Mouse (Mus musculus) hindbrain, embryonic 16.5 days (tissue): ENCODE data around the gene Maml2. TPM values are rescaled to one million over a fixed set of nuclear protein-coding genes. Genes with fewer than 3 reads are reported as not detected.

Experiments used
- ATAC-seq: fragments of 200-750 bp; cut with Nextera tagmentation; 2 replicates; pipeline ENCODE4 v1.8.0; 2017; ENCODE audit warnings: moderate TSS enrichment, moderate library complexity
- H3K27ac ChIP-seq: fragments of 300-500 bp; sonication (generic); 2 replicates; pipeline ENCODE4 v1.5.1; 2014; ENCODE audit warnings: low read depth, mild to moderate bottlenecking, control low read depth, low read length, moderate library complexity
- H3K27me3 ChIP-seq: fragments of 300-500 bp; sonication (generic); replicated peaks from 2 replicates; pipeline ENCODE4 v1.6.1; 2014; ENCODE audit warnings: low read length; ENCODE audit not compliant: control insufficient read depth, insufficient read depth
- H3K36me3 ChIP-seq: fragments of 300-500 bp; sonication (generic); 2 replicates; pipeline ENCODE4 v1.6.1; 2014; ENCODE audit warnings: mild to moderate bottlenecking, low read length, moderate library complexity, mixed read lengths; ENCODE audit not compliant: control insufficient read depth, insufficient read depth
- H3K4me1 ChIP-seq: fragments of 300-500 bp; sonication (generic); 2 replicates; pipeline ENCODE4 v1.6.1; 2014; ENCODE audit warnings: low read depth, low read length; ENCODE audit not compliant: control insufficient read depth, insufficient read depth
- H3K4me2 ChIP-seq: fragments of 300-500 bp; sonication (generic); 2 replicates; pipeline ENCODE4 v1.6.1; 2014; ENCODE audit warnings: mild to moderate bottlenecking, low read length, control low read depth, moderate library complexity
- H3K4me3 ChIP-seq: fragments of 300-500 bp; sonication (generic); 2 replicates; pipeline ENCODE4 v1.5.1; 2014; ENCODE audit warnings: mild to moderate bottlenecking, low read length, control low read depth, moderate library complexity
- H3K9ac ChIP-seq: fragments of 300-500 bp; sonication (generic); 2 replicates; pipeline ENCODE4 v1.6.1; 2014; ENCODE audit warnings: low read depth, mild to moderate bottlenecking, control low read depth, low read length, moderate library complexity
- H3K9me3 ChIP-seq: fragments of 300-500 bp; sonication (generic); 2 replicates; pipeline ENCODE4 v1.6.1; 2014; ENCODE audit warnings: mild to moderate bottlenecking, low read length, moderate library complexity; ENCODE audit not compliant: control insufficient read depth
- WGBS: fragments of 180-500 bp; shearing (Covaris S2); extraction: QIAGEN DNeasy Blood & Tissue Kit; methylation state at CpG from one replicate; pipeline ENCODE4 v1.1.7; 2014; 5-methylcytosine and 5-hydroxymethylcytosine counted together
- polyA plus RNA-seq: library from polyadenylated mRNA; unstranded; fragments of >200 nt; fragmentation: Nextera tagmentation; extraction: Ambion mirVana; gene quantifications from 2 replicates; pipeline ENCODE4 v1.2.1, GENCODE M21; 2015

Gene Maml2
- polyA plus RNA-seq, 1 experiment from 2014 or later, result 10.8 TPM

DNA sequence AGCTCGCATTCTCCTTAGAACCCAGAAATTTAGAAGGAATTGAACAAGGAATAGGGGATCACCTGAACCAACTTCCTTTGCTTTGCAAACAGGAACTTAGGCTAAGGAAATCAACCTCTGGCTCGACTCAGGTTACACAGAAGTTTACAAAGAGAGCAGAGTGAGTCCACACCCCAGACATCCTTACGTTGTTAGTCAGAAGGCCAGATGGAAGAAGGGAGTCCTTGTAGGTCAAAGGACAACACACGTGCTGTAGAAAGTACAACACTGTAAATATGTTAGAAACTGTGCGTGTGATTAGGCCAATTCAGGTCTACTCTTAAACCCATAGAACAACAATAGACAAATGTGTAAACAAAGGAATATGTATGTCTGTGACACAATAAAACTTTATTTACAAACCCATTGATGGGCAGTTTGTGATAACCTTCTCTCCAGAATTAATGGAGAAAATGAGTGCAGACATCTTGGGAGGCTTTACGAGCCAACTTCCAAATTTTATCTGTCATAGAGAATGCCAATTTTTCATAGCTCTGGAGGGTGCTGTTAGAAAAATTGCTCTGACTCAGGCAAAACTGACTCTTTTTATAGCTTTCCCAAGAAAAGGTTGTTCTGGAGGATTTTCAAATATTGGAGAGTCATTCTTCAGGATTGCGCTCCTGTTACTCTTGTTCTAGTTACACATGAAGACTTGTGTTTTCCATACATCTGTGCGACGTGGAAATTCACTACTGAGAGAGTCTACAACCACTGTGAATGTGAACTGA, 194.3 kb downstream of the Maml2 start:
- no peak overlapping the region for H3K4me3 ChIP-seq
- ATAC-seq, result no peak
- H3K4me1 ChIP-seq, result no peaks in the 10 kb centered on the region; the same call in 1 of the 2 replicates

GRCm38 (mm10) chr9:13492807-13493206, 195.1 kb downstream of the Maml2 start:
- no peak overlapping the region for H3K9ac ChIP-seq
- no peaks in the 10 kb centered on the region; the same call in 1 of the 2 replicates for H3K4me1 ChIP-seq
- 76% methylated on average over 2 of the region's 2 CpGs for WGBS
- H3K27me3 ChIP-seq, result no peaks in the 10 kb centered on the region
- H3K36me3 ChIP-seq, result no peaks in the 10 kb centered on the region
- no peaks in the 10 kb centered on the region for H3K9me3 ChIP-seq
- no peak overlapping the region for H3K4me3 ChIP-seq
- ATAC-seq, result no peak
- H3K4me2 ChIP-seq, result no peak overlapping the region
- H3K27ac ChIP-seq, result no peak overlapping the region

More for the DNA sequence above, 194.3 kb downstream of the Maml2 start:
- Histone ChIP-seq H3K27me3 (no peaks in the 10 kb centered on the region), H3K36me3 (no peaks in the 10 kb centered on the region), H3K27ac (no peak overlapping the region), H3K4me2 (no peak overlapping the region), H3K9ac (no peak overlapping the region), H3K9me3 (no peaks in the 10 kb centered on the region)
- WGBS, result 83% methylated on average over 9 of the region's 9 CpGs

GRCm38 (mm10) chr9:13493746-13494145, 196.0 kb downstream of the Maml2 start:
- no peak overlapping the region for H3K27ac ChIP-seq
- no peak overlapping the region for H3K4me3 ChIP-seq
- H3K4me1 ChIP-seq, result peaks cover under 1% of the 10 kb centered on the region
- no peaks in the 10 kb centered on the region for H3K9me3 ChIP-seq
- 98% methylated on average over 2 of the region's 2 CpGs for WGBS
- no peak overlapping the region for H3K9ac ChIP-seq
- ATAC-seq, result no peak
- H3K36me3 ChIP-seq, result no peaks in the 10 kb centered on the region
- no peak overlapping the region for H3K4me2 ChIP-seq
- H3K27me3 ChIP-seq, result no peaks in the 10 kb centered on the region

DNA sequence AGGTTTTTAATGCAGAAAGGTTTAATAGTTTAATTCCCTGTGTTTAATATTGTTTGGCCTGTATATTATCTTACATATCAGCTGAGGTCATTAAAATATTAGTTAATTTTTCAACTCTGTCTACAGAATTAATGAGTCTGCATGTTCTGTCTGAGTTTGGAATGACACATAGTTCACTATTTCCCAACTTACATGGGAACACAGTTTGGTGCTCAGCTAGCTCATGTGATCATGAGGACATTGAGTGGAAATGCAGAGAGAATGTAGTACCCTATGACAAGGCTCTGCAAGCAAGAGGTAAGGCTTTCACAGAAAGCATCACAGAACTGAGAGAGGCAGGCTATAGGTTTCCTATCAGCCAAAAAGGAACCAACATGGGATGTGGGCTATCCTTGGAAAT, 197.8 kb downstream of the Maml2 start:
- no peak overlapping the region for H3K27ac ChIP-seq
- H3K4me1 ChIP-seq, result peaks cover 3% of the 10 kb centered on the region
- H3K9ac ChIP-seq, result no peak overlapping the region
- ATAC-seq, result no peak
- H3K4me2 ChIP-seq, result no peak overlapping the region
- H3K36me3 ChIP-seq, result no peaks in the 10 kb centered on the region
- H3K4me3 ChIP-seq, result no peak overlapping the region
- H3K9me3 ChIP-seq, result no peaks in the 10 kb centered on the region
- no peaks in the 10 kb centered on the region for H3K27me3 ChIP-seq

- Histone ChIP-seq H3K27ac (no peak overlapping the region), H3K4me3 (no peak overlapping the region), H3K36me3 (no peaks in the 10 kb centered on the region), H3K9me3 (no peaks in the 10 kb centered on the region), H3K4me1 (peaks cover 3% of the 10 kb centered on the region), H3K4me2 (no peak overlapping the region), H3K27me3 (no peaks in the 10 kb centered on the region), H3K9ac (no peak overlapping the region)
- no peak for ATAC-seq
- WGBS, result 66% methylated on average over 3 of the region's 3 CpGs
Observed at GRCm38 (mm10) chr9:13497016-13497415, 199.3 kb downstream of the Maml2 start.

DNA sequence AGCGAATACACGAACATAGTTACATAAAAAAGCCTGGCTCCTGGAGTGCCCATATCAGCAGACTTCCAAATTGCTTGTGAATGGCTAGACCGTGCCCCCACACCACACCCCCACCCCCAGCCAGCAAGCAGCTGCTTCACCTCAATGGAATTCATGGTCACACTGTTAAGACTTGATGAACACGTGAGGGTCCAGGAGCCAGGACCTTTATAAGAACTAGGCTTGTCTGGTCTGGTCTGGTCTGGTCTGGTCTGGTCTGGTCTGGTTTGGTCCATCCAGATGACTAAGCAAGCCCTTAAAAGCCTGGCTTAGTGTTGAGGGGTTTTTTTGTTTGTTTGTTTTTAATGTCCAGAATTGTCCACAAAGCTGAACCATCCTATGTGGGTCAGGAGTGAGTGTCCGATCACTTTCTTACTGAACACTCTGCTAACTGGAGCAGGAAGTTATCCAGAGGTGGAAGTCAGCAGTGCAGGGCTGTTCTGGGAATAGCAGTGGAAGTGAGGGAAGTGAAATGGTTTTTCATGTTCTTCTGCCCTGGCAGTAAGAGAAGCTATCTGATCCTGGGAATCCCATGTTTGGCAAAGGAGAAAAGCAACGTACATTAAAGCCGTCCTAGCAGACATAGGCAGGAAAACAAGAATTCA, 200.1 kb downstream of the Maml2 start:
- H3K27me3 ChIP-seq, result no peaks in the 10 kb centered on the region
- peaks cover 3% of the 10 kb centered on the region for H3K4me1 ChIP-seq
- no peaks in the 10 kb centered on the region for H3K36me3 ChIP-seq
- ATAC-seq, result no peak
- no peaks in the 10 kb centered on the region for H3K9me3 ChIP-seq
- no peak overlapping the region for H3K4me3 ChIP-seq
- no peak overlapping the region for H3K4me2 ChIP-seq
- WGBS, result 72% methylated on average over 7 of the region's 7 CpGs
- no peak overlapping the region for H3K9ac ChIP-seq
- H3K27ac ChIP-seq, result no peak overlapping the region

DNA sequence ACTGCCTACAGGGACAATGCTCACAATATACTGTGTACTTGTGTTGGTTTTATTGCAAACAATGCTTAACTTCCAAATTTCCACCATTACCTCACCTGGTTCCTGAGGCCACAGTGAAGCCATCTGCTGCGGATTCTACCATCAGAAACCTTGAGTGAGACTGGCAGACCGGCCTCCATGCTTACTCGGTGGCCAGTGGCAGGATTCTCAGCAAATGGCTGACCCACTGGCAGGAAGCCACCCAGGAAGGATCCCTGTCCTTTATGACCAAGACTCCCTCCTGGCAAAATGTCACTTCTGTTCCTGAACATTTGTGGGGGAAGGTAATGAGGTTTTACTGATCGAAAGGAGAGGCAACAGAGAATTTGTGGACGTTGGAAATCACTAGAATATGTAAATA, 202.3 kb downstream of the Maml2 start:
- no peak overlapping the region for H3K27ac ChIP-seq
- H3K4me1 ChIP-seq, result peaks cover 3% of the 10 kb centered on the region
- H3K9me3 ChIP-seq, result no peaks in the 10 kb centered on the region
- H3K36me3 ChIP-seq, result no peaks in the 10 kb centered on the region
- ATAC-seq, result no peak
- H3K9ac ChIP-seq, result no peak overlapping the region
- H3K4me2 ChIP-seq, result no peak overlapping the region
- WGBS, result 70% methylated on average over 5 of the region's 5 CpGs
- H3K4me3 ChIP-seq, result no peak overlapping the region
- H3K27me3 ChIP-seq, result no peaks in the 10 kb centered on the region

DNA sequence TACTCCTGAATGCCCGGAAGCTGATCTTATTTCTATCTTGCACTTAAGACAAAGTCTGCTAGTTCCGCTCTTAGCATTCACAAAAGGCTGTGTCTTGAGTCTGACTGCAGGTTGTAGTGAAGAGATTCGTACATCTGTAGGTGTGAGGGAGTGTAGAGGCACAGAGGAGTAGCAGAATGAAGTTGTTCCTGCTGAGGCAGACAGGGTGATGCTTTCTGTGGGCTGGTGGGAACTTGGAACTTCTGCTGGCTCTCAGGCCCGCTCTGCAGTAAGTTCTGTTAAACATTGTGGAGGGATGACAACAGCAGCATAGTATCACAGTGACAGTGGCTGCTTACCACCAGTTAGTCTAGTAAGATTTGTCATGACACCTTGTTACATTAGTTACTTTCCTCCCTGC, 207.3 kb downstream of the Maml2 start:
- 89% methylated on average over 4 of the region's 4 CpGs for WGBS

DNA sequence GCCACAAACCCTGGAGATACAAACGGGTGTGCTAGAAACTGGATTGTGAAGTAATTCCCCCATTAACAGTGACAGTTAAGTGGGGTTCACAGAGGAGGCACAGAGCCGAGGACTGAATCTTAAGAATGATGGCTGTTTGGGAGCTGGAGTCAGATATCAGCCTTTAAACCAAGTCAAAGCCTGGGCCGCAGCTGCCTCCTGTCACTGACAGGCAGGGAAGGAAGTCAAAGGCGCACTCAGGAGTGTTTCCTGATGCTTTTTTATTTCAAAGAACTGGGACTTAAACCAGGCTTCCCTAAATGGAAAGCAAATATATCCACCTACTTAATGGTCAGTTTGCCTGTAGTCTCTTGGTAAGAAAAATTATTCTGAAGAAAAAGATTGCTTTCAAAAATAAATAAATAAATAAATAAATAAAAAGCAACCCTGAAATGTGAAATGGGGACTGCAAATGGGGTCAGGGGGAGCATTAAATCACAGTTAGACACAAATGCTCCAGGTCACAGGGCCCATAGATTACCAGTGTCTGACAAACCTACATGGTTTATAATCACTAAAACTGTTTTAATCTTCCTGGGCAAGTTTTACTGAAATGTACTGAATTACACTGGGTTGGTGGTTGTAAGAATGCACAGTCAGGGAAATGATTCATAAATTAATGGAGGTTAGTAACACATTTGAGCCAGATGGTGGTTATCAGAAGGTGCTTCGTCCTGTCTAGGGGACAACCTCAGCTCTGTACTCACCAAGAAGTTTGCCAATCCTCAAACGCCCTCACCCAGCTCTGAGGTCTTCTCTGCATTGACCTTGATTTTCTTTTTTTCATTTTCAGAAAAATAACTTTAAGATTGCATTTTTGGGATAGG, 209.4 kb downstream of the Maml2 start:
- Histone ChIP-seq H3K4me1 (no peaks in the 10 kb centered on the region), H3K9me3 (no peaks in the 10 kb centered on the region), H3K4me2 (no peak overlapping the region), H3K27me3 (no peaks in the 10 kb centered on the region), H3K36me3 (no peaks in the 10 kb centered on the region), H3K4me3 (no peak overlapping the region), H3K9ac (no peak overlapping the region), H3K27ac (no peak overlapping the region)
- no peak for ATAC-seq
- 80% methylated on average over 6 of the region's 6 CpGs for WGBS

More for the DNA sequence above, 207.3 kb downstream of the Maml2 start:
- Histone ChIP-seq H3K9ac (no peak overlapping the region), H3K4me3 (no peak overlapping the region), H3K4me2 (no peak overlapping the region), H3K36me3 (no peaks in the 10 kb centered on the region), H3K27ac (no peak overlapping the region), H3K9me3 (no peaks in the 10 kb centered on the region), H3K27me3 (no peaks in the 10 kb centered on the region), H3K4me1 (no peaks in the 10 kb centered on the region)
- no peak for ATAC-seq
